Comparison of ENCODE assay signal across 8 mouse cellular contexts in the genomic region with DNA sequence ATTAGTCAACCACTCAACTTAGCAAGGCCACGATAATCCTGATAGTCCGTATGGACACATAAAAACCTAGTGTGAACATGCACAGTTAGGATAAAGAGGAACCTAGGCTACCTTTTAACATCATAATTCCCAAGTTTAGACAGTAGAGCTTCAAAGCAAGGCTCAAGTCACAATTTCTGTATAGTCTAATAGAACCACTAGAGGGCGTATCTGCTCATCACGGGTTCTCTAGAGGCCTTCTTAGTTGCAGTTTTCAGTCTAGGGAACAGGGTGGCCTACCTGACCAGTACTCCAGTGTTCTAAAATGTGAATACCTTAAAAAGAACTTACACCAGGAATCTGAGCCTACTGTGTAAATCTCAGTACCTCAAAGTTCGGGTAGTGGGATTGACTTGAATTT. TPM values are rescaled to one million over a fixed set of nuclear protein-coding genes. Genes with fewer than 3 reads are reported as not detected.
A peak's percentile ranks its signal among the peaks of the same experiment; 100 is the strongest.
DNase-seq lines count a peak whose midpoint lies in the region; ATAC-seq and TF ChIP-seq lines count a peak whose summit lies in the region.
"Had no signal": no experiment of that assay in that cellular context is flagged by ENCODE, and none has a peak within 500 bp of the region (broad histone marks: within the 10 kb centered on the region; RNA-seq: fewer than 3 reads in every experiment).

No protein-coding gene starts in this region.

- peak; percentile 41 for TF ChIP-seq RAD21 in CH12.LX (IDR thresholded peaks at IDR 0.05; ENCODE audit: low read depth, low read length)

- peaks cover 35 to 82% of the 10 kb centered on the region in 2 experiments for H3K36me3 ChIP-seq in CH12.LX (replicated peaks in 1 of 2; ENCODE audit: control insufficient read depth in 1 of 2, insufficient read depth in 1 of 2, low read length in 1 of 2)
- peaks cover 16% of the 10 kb centered on the region; the same call in 1 of the 2 replicates for H3K36me3 ChIP-seq in hindbrain, postnatal 0 days (ENCODE audit: insufficient read depth, low read length)

- H3K27ac ChIP-seq in CH12.LX (ENCODE audit: insufficient read depth, low read depth), result no peak overlapping the region
- no peak overlapping the region for H3K27ac ChIP-seq in hindbrain, postnatal 0 days
- H3K27ac ChIP-seq: neural tube, embryonic 13.5 days had no signal

- DNase-seq in layer of hippocampus, adult 11-12 months (ENCODE audit: low spot score), result peak; percentile 13
- no peak for DNase-seq in layer of hippocampus, postnatal 10 days (ENCODE audit: low spot score in 2 of 2)
- DNase-seq in CH12.LX (ENCODE audit: extremely low read depth) (peak; percentile 68), R1 (ENCODE audit: low read depth, low spot score) (peak; percentile 70)
- DNase-seq in hindbrain, postnatal 0 days (ENCODE audit: low spot score), result peak; percentile 79
- peak; percentile 36 for DNase-seq in telencephalon, adult 2 months (ENCODE audit: low read depth, low spot score)
- DNase-seq in left cerebral cortex, adult 18-20 months (ENCODE audit: low spot score in 2 of 2), result no peak

- peak; percentile 41 to 67 for TF ChIP-seq CTCF in CH12.LX (conservative IDR thresholded peaks at IDR 0.05 in 1 of 2, IDR thresholded peaks at IDR 0.05 in 1 of 2; ENCODE audit: low read depth in 2 of 2, low read length in 2 of 2)
- peak; percentile 71 for TF ChIP-seq CTCF in hindbrain, postnatal 0 days (IDR thresholded peaks at IDR 0.05; ENCODE audit: low read depth)

- no peak for TF ChIP-seq EP300 in CH12.LX (IDR thresholded peaks at IDR 0.05; ENCODE audit: low read length)

- no peak overlapping the region for H3K4me3 ChIP-seq in CH12.LX (replicated peaks in 1 of 3; ENCODE audit: low read depth in 2 of 3, low read length in 2 of 3, poor library complexity in 1 of 3)
- H3K4me3 ChIP-seq in hindbrain, postnatal 0 days (ENCODE audit: low read length), result no peak overlapping the region
- H3K4me3 ChIP-seq: neural tube, embryonic 13.5 days had no signal

- ATAC-seq in hindbrain, postnatal 0 days, result peak; percentile 75; the same call in 1 of the 2 replicates

- no peaks in the 10 kb centered on the region for H3K27me3 ChIP-seq in CH12.LX (replicated peaks)
- H3K27me3 ChIP-seq in hindbrain, postnatal 0 days (ENCODE audit: insufficient read depth, low read length), result no peaks in the 10 kb centered on the region
- H3K27me3 ChIP-seq: neural tube, embryonic 13.5 days had no signal

- H3K4me1 ChIP-seq in CH12.LX (ENCODE audit: control insufficient read depth in 1 of 2, insufficient read depth in 2 of 2), result peaks cover 0 to 12% of the 10 kb centered on the region in 2 experiments; a peak in 1 of 4 replicates
- H3K4me1 ChIP-seq in hindbrain, postnatal 0 days (ENCODE audit: insufficient read depth, low read length), result no peaks in the 10 kb centered on the region
- H3K4me1 ChIP-seq: neural tube, embryonic 13.5 days had no signal

- dilution Hi-C loops in CH12.LX (cut with MboI; ENCODE audit: extremely low pct_ligation_motif_present, extremely low pct_unique_long_range_greater_than_20kb, low sequenced_read_pairs), result no loop called here

- H3K9ac ChIP-seq in CH12.LX (ENCODE audit: insufficient read depth, low read depth), result no peak overlapping the region
- H3K9ac ChIP-seq in hindbrain, postnatal 0 days (replicated peaks; ENCODE audit: low read length), result no peak overlapping the region
- H3K9ac ChIP-seq: neural tube, embryonic 13.5 days had no signal

- H3K9me3 ChIP-seq in CH12.LX (replicated peaks; ENCODE audit: low read length), result no peaks in the 10 kb centered on the region
- H3K9me3 ChIP-seq in hindbrain, postnatal 0 days (ENCODE audit: low read length), result no peaks in the 10 kb centered on the region
- H3K9me3 ChIP-seq: neural tube, embryonic 13.5 days had no signal

- peaks cover 18% of the 10 kb centered on the region for H3K79me2 ChIP-seq in CH12.LX (replicated peaks; ENCODE audit: control insufficient read depth, extremely low read depth, insufficient read depth, poor library complexity, severe bottlenecking)

- H3K4me2 ChIP-seq in CH12.LX (ENCODE audit: insufficient read depth, low read depth, poor library complexity, severe bottlenecking), result no peak overlapping the region
- H3K4me2 ChIP-seq in hindbrain, postnatal 0 days (ENCODE audit: low read depth, low read length), result no peak overlapping the region
- H3K4me2 ChIP-seq: neural tube, embryonic 13.5 days had no signal

- 54% methylated on average over 5 of the region's 5 CpGs for WGBS in hindbrain, postnatal 0 days

- no peak for TF ChIP-seq POLR2A in CH12.LX (IDR thresholded peaks at IDR 0.05; ENCODE audit: low read depth, low read length)

- in situ Hi-C loops in CH12.LX (cut with MboI; ENCODE audit: low pct_ligation_motif_present, low pct_unique_long_range_greater_than_20kb, low sequenced_read_pairs), result no loop called here

TF ChIP-seq in CH12.LX, 34 proteins besides CTCF, POLR2A, EP300 and RAD21:
- TF ChIP-seq UBTF (IDR thresholded peaks at IDR 0.05; ENCODE audit: low read depth, low read length), result no peak
- no peak for TF ChIP-seq HCFC1 (IDR thresholded peaks at IDR 0.05; ENCODE audit: low read depth, low read length)
- TF ChIP-seq E2F4 (IDR thresholded peaks at IDR 0.05; ENCODE audit: insufficient replicate concordance, low read depth, low read length), result no peak
- no peak for TF ChIP-seq NRF1 (IDR thresholded peaks at IDR 0.05; ENCODE audit: low read depth, low read length)
- no peak for TF ChIP-seq MAZ (IDR thresholded peaks at IDR 0.05; ENCODE audit: low read depth, low read length)
- TF ChIP-seq MEF2A (IDR thresholded peaks at IDR 0.05; ENCODE audit: borderline replicate concordance, low read depth, low read length), result no peak
- TF ChIP-seq CHD1 (IDR thresholded peaks at IDR 0.05; ENCODE audit: low read depth, low read length), result no peak
- peak; percentile 44 for TF ChIP-seq SMC3 (IDR thresholded peaks at IDR 0.05; ENCODE audit: low read depth, low read length)

RNA-seq across cellular contexts. Expression of a gene that starts 0.9 kb away (rescaled TPM):
- 1 to 10 TPM in 1 of 2 experiments, under 1 TPM in 1; 0.87 to 1.1 TPM for total RNA-seq in layer of hippocampus, postnatal 10 days (2021)
- total RNA-seq in CH12.LX (2012; rRNA removed), result 0.08 and 0.17 TPM in 2 replicates
- not detected in 2 replicates for total RNA-seq in CH12.LX (2014; rRNA removed)
- 0.14 and 0.30 TPM in 2 replicates for polyA plus RNA-seq in CH12.LX (2012; ENCODE audit: insufficient read length, low read depth)
- 0.11 and 0.52 TPM in 2 replicates for total RNA-seq in hindbrain, postnatal 0 days (2014; rRNA removed)
- polyA plus RNA-seq in hindbrain, postnatal 0 days (2015; fragmentation: Nextera tagmentation; extraction: Ambion mirVana), result 0.33 and 0.41 TPM in 2 replicates
- total RNA-seq in left cerebral cortex, adult 18-20 months (2021), result under 1 TPM; 0.40 to 0.77 TPM

RNA-seq across cellular contexts. Expression of a gene that starts 7.9 kb away (rescaled TPM):
- total RNA-seq in layer of hippocampus, postnatal 10 days (2021), result 10 to 100 TPM; 52.7 to 58.6 TPM
- 90.7 and 111 TPM in 2 replicates for total RNA-seq in CH12.LX (2012; rRNA removed)
- 45.7 and 47.3 TPM in 2 replicates for total RNA-seq in CH12.LX (2014; rRNA removed)
- polyA plus RNA-seq in CH12.LX (2012; ENCODE audit: insufficient read length, low read depth), result 363 and 381 TPM in 2 replicates
- total RNA-seq in hindbrain, postnatal 0 days (2014; rRNA removed), result 1.7 and 5.1 TPM in 2 replicates
- polyA plus RNA-seq in hindbrain, postnatal 0 days (2015; fragmentation: Nextera tagmentation; extraction: Ambion mirVana), result 37.0 and 37.3 TPM in 2 replicates
- 10 to 100 TPM; 37.3 to 46.1 TPM for total RNA-seq in left cerebral cortex, adult 18-20 months (2021)

RNA-seq across cellular contexts. Expression of a gene that starts 12.4 kb away (rescaled TPM):
- under 1 TPM in 1 of 2 experiments, not detected in 1; 0.32 TPM for total RNA-seq in layer of hippocampus, postnatal 10 days (2021)
- total RNA-seq in CH12.LX (2012; rRNA removed) (0.04 TPM in 1 of 2 replicates, not detected in the other), CH12.LX (2014; rRNA removed) (not detected in 2 replicates)
- polyA plus RNA-seq in CH12.LX (2012; ENCODE audit: insufficient read length, low read depth), result 0.14 TPM in 1 of 2 replicates, not detected in the other
- 0.22 TPM in 1 of 2 replicates, not detected in the other for total RNA-seq in hindbrain, postnatal 0 days (2014; rRNA removed)
- polyA plus RNA-seq in hindbrain, postnatal 0 days (2015; fragmentation: Nextera tagmentation; extraction: Ambion mirVana), result 0.33 and 0.55 TPM in 2 replicates
- total RNA-seq in left cerebral cortex, adult 18-20 months (2021), result not detected

RNA-seq across cellular contexts. Expression of a gene that starts 19.5 kb away (rescaled TPM):
- total RNA-seq in layer of hippocampus, postnatal 10 days (2021), result not detected
- total RNA-seq in CH12.LX (2012; rRNA removed) (not detected in 2 replicates), CH12.LX (2014; rRNA removed) (not detected in 2 replicates)
- polyA plus RNA-seq in CH12.LX (2012; ENCODE audit: insufficient read length, low read depth), result not detected in 2 replicates
- total RNA-seq in hindbrain, postnatal 0 days (2014; rRNA removed), result not detected in 2 replicates
- polyA plus RNA-seq in hindbrain, postnatal 0 days (2015; fragmentation: Nextera tagmentation; extraction: Ambion mirVana), result 0.06 TPM in 1 of 2 replicates, not detected in the other
- not detected for total RNA-seq in left cerebral cortex, adult 18-20 months (2021)
- polyA plus RNA-seq: neural tube, embryonic 13.5 days had no signal

RNA-seq across cellular contexts. Expression of a gene that starts 55.1 kb away (rescaled TPM):
- total RNA-seq in layer of hippocampus, postnatal 10 days (2021), result 10 to 100 TPM; 20.2 to 22.4 TPM
- total RNA-seq in CH12.LX (2012; rRNA removed), result 38.4 and 50.2 TPM in 2 replicates
- 78.3 and 81.6 TPM in 2 replicates for total RNA-seq in CH12.LX (2014; rRNA removed)
- 58.6 and 62.1 TPM in 2 replicates for polyA plus RNA-seq in CH12.LX (2012; ENCODE audit: insufficient read length, low read depth)
- 28.5 and 31.3 TPM in 2 replicates for total RNA-seq in hindbrain, postnatal 0 days (2014; rRNA removed)
- 52.9 and 53.3 TPM in 2 replicates for polyA plus RNA-seq in hindbrain, postnatal 0 days (2015; fragmentation: Nextera tagmentation; extraction: Ambion mirVana)
- 10 to 100 TPM; 16.9 to 22.9 TPM for total RNA-seq in left cerebral cortex, adult 18-20 months (2021)

Comparison
In these comparisons a context has a peak if more than half of its experiments do, and no peak if none do; other contexts are left out.
1. DNase-seq: peak in layer of hippocampus, adult 11-12 months (single experiment), CH12.LX (single experiment), R1 (single experiment), hindbrain, postnatal 0 days (single experiment) and telencephalon, adult 2 months (single experiment); none in layer of hippocampus, postnatal 10 days (0 of 2) and left cerebral cortex, adult 18-20 months (0 of 2).